Mouse (Mus musculus) lung, adult 2 months (tissue): ENCODE measurements around the gene Cep72.

Experiments
- CTCF ChIP-seq: fragments of 200-500 bp; IDR thresholded peaks from 2 replicates; pipeline ENCODE4 v1.5.1; 2011; ENCODE audit warnings: mild to moderate bottlenecking, low read length, control low read depth; ENCODE audit not compliant: insufficient read depth
- POLR2A ChIP-seq: fragments of 200-500 bp; IDR thresholded peaks from 2 replicates; pipeline ENCODE4 v1.6.1; 2011; ENCODE audit warnings: low read depth, mild to moderate bottlenecking, control low read depth, low read length, borderline replicate concordance; ENCODE audit errors: extremely low read depth

DNA sequence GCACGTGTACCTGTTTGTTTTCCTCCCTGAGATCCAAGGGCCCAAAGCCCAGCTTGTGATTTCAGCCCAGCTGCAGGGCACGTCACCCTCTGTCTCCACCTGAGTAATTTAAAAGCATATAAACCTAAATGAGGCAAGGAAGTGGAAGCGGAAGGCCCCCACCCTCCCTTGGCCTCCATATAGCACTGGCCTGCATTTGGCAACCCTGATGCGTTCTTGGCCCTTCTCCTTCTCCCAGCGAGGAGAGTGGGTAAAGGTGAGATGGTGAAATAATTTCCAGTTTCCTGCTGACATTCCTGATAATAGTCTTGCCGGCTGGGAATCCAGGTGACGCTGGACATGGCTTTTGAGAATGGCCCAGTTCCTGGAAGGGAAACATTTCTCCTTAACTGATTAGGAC is 42.3 kb upstream of the Cep72 start:
- TF ChIP-seq CTCF (no peak), POLR2A (no peak)
